Mouse (Mus musculus) gastrocnemius, postnatal 10 days (tissue): ENCODE data around the gene Dhrs9. TPM values are rescaled to one million over a fixed set of nuclear protein-coding genes. Genes with fewer than 3 reads are reported as not detected.
"Not testable (repeated sequence)": the region's sequence is repeated elsewhere in the genome, so short reads cannot be mapped to it uniquely, and the experiment has no call there.

Experiments
- DNase-seq: peaks from one replicate; pipeline ENCODE4 v3.0.0; 2021; ENCODE audit warnings: mixed read lengths
- long read RNA-seq, 2 experiments: library from polyadenylated mRNA; stranded (forward); transcript quantifications; one replicate each; pipeline ENCODE4 v2.0.0; 2021
- total RNA-seq, 2 experiments: library from RNA; stranded (reverse); gene quantifications; 2 replicates each; pipeline ENCODE4 v1.2.3; 2021

Dhrs9 gene
- total RNA-seq = under 1 TPM; 0.05 to 0.07 TPM
- long read RNA-seq, experiment 1 = 0 reads
- long read RNA-seq, experiment 2 = 0 reads

- no peak for DNase-seq
Measured at GRCm38 (mm10) chr2:69380281-69380680, at the start of gene Dhrs9. Gene Dhrs9, plus strand, starts transcription at chr2:69380445.

GRCm38 (mm10) chr2:69331523-69331922 is 48.7 kb upstream of the Dhrs9 start:
- not testable (repeated sequence) for DNase-seq

GRCm38 (mm10) chr2:69341506-69341905 is 38.7 kb upstream of the Dhrs9 start:
- no peak for DNase-seq

- DNase-seq = no peak
Measured at GRCm38 (mm10) chr2:69342496-69343221, 37.6 kb upstream of the Dhrs9 start, which contains the start of gene Abcb11. Gene Abcb11, minus strand, starts transcription at chr2:69342616.

- not testable (repeated sequence) for DNase-seq
Measured at GRCm38 (mm10) chr2:69355402-69355801, 24.8 kb upstream of the Dhrs9 start.

GRCm38 (mm10) chr2:69364831-69365230 is 15.4 kb upstream of the Dhrs9 start:
- DNase-seq = no peak

GRCm38 (mm10) chr2:69365275-69365674 is 15.0 kb upstream of the Dhrs9 start:
- DNase-seq = no peak

- DNase-seq = no peak
Measured at GRCm38 (mm10) chr2:69376780-69377179, 3.5 kb upstream of the Dhrs9 start.

- no peak for DNase-seq
Measured at GRCm38 (mm10) chr2:69379801-69380200, 444 bp upstream of the Dhrs9 start.

- DNase-seq = no peak
Measured at GRCm38 (mm10) chr2:69381740-69382139, 1.5 kb downstream of the Dhrs9 start.

- DNase-seq = no peak
Measured at GRCm38 (mm10) chr2:69382838-69383237, 2.6 kb downstream of the Dhrs9 start.

GRCm38 (mm10) chr2:69386118-69386871 is 6.0 kb downstream of the Dhrs9 start:
- no peak for DNase-seq

GRCm38 (mm10) chr2:69393947-69394346 is 13.7 kb downstream of the Dhrs9 start:
- DNase-seq = no peak

- no peak for DNase-seq
Measured at GRCm38 (mm10) chr2:69395597-69396248, 15.5 kb downstream of the Dhrs9 start.

GRCm38 (mm10) chr2:69396760-69397435 is 16.7 kb downstream of the Dhrs9 start:
- DNase-seq = no peak

GRCm38 (mm10) chr2:69400866-69401604 is 20.8 kb downstream of the Dhrs9 start:
- DNase-seq = no peak

- DNase-seq = no peak
Measured at GRCm38 (mm10) chr2:69401891-69402290, 21.6 kb downstream of the Dhrs9 start.

GRCm38 (mm10) chr2:69402309-69402708 is 22.1 kb downstream of the Dhrs9 start:
- DNase-seq = no peak

GRCm38 (mm10) chr2:69405692-69406091 is 25.4 kb downstream of the Dhrs9 start:
- DNase-seq = no peak

- no peak for DNase-seq
Measured at GRCm38 (mm10) chr2:69414539-69414938, 34.3 kb downstream of the Dhrs9 start.

- no peak for DNase-seq
Measured at GRCm38 (mm10) chr2:69415070-69415469, 34.8 kb downstream of the Dhrs9 start.
